Mouse (Mus musculus) layer of hippocampus, adult 11-12 months (tissue): ENCODE data around the gene Synpr.

Experiments used
- DNase-seq: peaks from one replicate; pipeline ENCODE4 v3.0.0; 2022; ENCODE audit warnings: low spot score

Gene Synpr

GRCm38 (mm10) chr14:13355569-13356362 lies 71.2 kb downstream of the Synpr start:
- DNase-seq: peak; percentile 80

DNA sequence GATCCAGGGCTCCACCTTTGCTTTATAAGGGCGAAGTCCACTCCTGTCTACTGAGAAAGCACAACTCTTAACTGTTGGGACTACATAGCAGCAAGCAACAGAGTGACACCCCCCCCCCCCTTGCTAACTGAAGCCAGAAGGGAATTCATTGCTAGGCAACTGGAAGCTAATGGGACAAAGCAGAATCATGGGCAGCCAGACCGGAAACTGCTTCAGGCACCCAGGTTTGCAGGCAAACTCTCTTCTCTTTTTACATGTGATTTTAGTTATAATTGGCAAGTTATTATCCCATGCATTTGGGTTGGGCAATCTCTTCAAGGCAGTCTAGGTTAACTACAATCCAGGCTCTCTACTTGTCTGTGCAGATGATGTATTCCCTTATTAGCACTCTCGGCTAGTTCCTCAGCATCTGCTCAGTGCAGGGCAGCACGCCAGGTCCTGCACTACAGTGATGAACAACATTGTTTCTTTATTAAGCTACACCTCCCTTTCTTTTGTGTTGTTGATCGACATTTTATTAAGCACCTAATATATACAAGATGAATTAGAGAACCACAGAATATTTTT lies 72.6 kb downstream of the Synpr start:
- DNase-seq: peak; percentile 29

- DNase-seq: no peak
Observed at GRCm38 (mm10) chr14:13358037-13358436, 73.5 kb downstream of the Synpr start.

DNA sequence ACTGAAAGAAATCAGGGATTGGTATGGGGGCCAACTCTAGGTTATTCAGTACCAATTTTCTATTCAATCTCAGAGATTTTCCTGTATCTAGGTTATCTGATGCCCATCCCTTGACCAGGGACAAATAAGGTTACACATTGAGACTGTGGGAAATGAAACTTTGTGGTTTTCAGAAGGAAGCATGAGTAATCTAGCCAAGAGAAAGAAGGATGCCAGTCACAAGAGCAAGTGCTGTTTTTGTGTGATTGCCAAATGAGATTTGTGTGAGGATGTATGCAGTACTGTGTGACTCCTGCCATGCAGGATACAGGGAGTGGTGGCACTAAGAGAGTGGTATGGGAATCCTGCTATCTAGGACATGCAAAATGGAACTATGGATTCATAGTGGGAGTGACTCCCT lies 76.6 kb downstream of the Synpr start:
- no peak for DNase-seq

DNA sequence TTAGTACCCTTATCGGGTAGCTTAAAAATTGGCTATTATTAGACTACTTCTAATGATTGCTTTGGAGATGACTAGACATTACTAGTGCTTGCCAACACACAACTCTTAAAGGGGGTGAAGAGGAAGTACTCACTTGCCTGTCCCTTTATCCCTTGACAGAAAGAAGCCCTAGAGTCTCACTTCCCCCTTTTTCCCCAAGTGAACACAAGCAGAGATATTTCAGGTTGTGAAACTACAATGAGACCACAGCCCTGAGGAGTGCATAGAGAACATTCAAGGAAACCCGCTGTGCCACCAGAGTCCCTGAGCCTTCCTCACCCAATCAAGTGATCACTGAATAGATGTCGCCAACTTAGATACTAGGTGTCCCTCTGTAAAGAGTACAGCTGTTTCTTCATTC lies 77.1 kb downstream of the Synpr start:
- DNase-seq: no peak

DNA sequence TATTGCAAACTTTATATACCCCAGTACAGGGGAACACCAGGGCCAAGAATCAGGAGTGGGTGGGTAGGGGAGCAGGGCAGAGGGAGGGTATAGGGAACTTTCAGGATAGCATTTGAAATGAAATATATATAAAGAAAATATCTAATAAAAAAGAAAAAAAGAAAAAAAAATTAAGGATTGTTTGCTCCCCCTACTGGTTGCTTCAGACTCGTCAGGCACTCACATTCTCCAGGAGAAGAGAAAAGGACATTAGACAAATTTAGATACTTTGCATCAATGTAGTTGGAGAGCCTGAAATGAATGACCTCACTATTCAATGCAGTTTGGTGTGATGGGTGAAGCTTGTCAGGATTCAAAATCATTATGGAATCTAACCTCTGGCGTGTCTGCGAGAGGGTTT lies 83.7 kb downstream of the Synpr start:
- no peak for DNase-seq

GRCm38 (mm10) chr14:13389081-13389480 lies 104.5 kb downstream of the Synpr start:
- DNase-seq: no peak

GRCm38 (mm10) chr14:13389954-13390353 lies 105.4 kb downstream of the Synpr start:
- DNase-seq: no peak

DNA sequence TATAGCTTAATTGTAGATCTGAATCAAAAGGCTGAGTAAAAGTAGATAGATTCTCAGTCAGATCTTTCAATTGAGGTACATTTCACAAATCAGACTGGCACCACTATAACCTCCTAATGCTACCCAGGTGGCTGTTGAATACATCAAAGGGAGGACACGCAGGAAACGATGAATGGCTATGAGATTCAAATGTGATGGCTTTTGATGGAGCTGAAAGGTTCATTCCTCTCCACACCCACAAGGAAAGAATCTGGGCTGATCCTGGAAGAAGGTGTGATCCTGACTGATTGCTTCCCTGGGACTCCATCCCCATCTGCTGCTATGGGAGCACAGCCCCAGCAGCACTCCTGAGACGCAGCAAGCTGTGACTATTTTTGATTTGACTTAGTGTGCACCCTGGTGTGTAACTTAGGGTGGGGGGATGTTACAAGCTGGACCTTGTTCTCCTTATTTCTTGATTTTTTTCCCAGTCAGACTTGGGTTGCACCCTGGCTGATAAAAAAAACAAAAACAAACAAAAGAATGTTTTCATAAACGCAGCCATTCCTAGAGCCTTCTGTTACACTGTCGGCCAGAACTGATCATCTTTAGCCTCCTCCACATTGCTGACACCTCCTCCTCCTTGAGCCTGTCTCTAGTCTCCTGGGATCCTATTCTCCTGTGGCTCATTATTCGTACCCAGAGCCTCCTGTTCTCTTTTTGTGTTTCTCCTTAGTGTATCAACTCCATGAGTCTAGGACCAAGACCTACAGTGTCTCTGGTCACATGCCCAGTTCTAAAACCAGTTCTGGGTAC lies 114.8 kb downstream of the Synpr start:
- DNase-seq: no peak

- DNase-seq: no peak
Observed at GRCm38 (mm10) chr14:13411636-13412035, 127.1 kb downstream of the Synpr start.

- no peak for DNase-seq
Observed at GRCm38 (mm10) chr14:13440723-13441122, 156.1 kb downstream of the Synpr start.

- DNase-seq: no peak
Observed at GRCm38 (mm10) chr14:13444908-13445307, 160.3 kb downstream of the Synpr start.

- DNase-seq: no peak
Observed at GRCm38 (mm10) chr14:13453461-13454204, 169.1 kb downstream of the Synpr start.

DNA sequence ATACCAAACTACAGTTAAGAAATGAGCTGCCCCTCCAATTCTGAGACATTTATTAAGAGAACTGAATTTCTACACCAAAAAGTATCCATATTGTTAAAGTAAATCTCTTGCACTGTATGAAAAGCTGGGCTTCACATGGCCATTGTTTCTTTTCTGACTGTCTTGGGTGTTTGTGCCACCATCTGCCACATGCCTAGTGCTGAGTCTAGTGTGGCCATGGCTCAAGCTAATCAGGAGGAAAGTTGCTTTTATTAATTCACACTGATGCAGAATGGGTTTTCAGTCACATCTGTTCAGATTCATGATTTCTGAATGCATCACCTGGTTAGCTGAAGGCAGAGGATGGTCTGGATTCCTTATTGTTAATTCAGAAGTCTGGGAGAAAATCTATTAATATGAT lies 170.4 kb downstream of the Synpr start:
- DNase-seq: no peak

GRCm38 (mm10) chr14:13459333-13459732 lies 174.8 kb downstream of the Synpr start:
- peak; percentile 13 for DNase-seq

GRCm38 (mm10) chr14:13469211-13469610 lies 184.6 kb downstream of the Synpr start:
- no peak for DNase-seq

- DNase-seq: no peak
Observed at GRCm38 (mm10) chr14:13477821-13478220, 193.2 kb downstream of the Synpr start.

DNA sequence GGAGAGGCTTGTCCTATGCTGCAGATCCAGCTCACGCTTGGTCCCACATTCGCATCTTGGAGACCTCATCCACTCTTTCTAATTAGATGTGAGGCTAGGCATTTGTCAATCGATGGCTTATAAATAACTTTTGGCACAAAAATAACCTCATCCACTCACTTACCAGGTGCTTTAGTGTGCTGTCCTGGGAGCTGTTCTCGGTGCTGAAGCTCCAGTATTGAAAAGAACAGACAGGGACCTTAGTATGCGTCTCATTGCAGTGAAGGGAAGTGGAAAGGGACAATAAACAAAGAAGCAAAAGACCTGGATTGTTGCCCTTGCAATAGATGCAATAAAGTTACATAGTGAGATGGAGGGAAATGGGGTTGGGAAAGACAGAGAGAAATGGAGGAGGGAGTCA lies 220.8 kb downstream of the Synpr start:
- no peak for DNase-seq

DNA sequence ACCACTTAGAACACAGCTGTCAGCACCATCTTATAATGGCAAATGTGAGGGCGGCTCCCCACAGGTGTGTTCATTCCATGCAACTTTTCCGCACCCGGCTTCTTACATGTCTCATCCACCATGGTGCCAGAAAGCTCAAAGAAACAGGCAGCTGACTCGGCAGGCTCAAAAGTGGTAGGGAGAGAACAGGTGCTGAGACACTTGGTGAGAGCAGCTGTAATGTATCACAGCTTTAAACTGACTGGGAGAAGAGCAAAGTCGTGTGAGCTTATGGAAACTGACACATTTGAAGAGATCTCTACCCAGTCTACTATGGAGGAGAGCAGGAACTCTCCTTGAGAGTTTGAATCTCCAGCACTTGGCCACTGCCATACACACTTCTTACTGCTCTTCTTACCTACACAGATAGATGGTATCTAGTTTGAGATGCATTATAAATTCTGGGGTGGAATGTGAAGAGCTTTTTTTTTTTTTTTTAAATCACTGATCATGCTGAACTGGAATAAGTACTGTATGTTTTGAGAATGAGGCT lies 234.1 kb downstream of the Synpr start:
- DNase-seq: peak; percentile 6

GRCm38 (mm10) chr14:13519239-13520011 lies 234.8 kb downstream of the Synpr start:
- DNase-seq: no peak

GRCm38 (mm10) chr14:13547746-13548145 lies 263.2 kb downstream of the Synpr start:
- DNase-seq: no peak
